Comparison of ENCODE assay signal across 8 mouse cellular contexts in genomic region chr6:71831581-71831960, GRCm38 (mm10). TPM values are rescaled to one million over a fixed set of nuclear protein-coding genes. Genes with fewer than 3 reads are reported as not detected.
DNase-seq lines count a peak whose midpoint lies in the region; ATAC-seq lines count a peak whose summit lies in the region.

No protein-coding gene starts in this region.

- H3K36me3 ChIP-seq in heart, embryonic 14.5 days (ENCODE audit: control insufficient read depth, insufficient read depth, low read length) = peaks cover 8% of the 10 kb centered on the region; the same call in 1 of the 2 replicates
- peaks cover 21% of the 10 kb centered on the region for H3K36me3 ChIP-seq in liver, embryonic 13.5 days
- H3K36me3 ChIP-seq in stomach, embryonic 16.5 days (ENCODE audit: control insufficient read depth, insufficient read depth, low read length) = peaks cover 9% of the 10 kb centered on the region; the same call in 1 of the 2 replicates

- peak; percentile 94 for ATAC-seq in CD4-positive, CD25-positive, alpha-beta regulatory T cell, adult 4 months
- ATAC-seq in heart, embryonic 14.5 days (ENCODE audit: insufficient number of reproducible peaks, insufficient read depth, low FRiP score, low read depth) = peak; percentile 99
- ATAC-seq in liver, embryonic 13.5 days (ENCODE audit: low read depth) = peak; percentile 96
- ATAC-seq in stomach, embryonic 16.5 days (ENCODE audit: insufficient read depth, low FRiP score) = peak; percentile 99

- no peaks in the 10 kb centered on the region for H3K27me3 ChIP-seq in heart, embryonic 14.5 days (ENCODE audit: control insufficient read depth, insufficient read depth, low read length)
- H3K27me3 ChIP-seq in liver, embryonic 13.5 days = no peaks in the 10 kb centered on the region
- no peaks in the 10 kb centered on the region for H3K27me3 ChIP-seq in stomach, embryonic 16.5 days (ENCODE audit: control insufficient read depth, insufficient read depth, low read length)

- H3K9me3 ChIP-seq in heart, embryonic 14.5 days (ENCODE audit: control insufficient read depth, low read length) = no peaks in the 10 kb centered on the region
- no peaks in the 10 kb centered on the region for H3K9me3 ChIP-seq in liver, embryonic 13.5 days (replicated peaks)
- H3K9me3 ChIP-seq in stomach, embryonic 16.5 days (replicated peaks; ENCODE audit: control insufficient read depth, low read length) = no peaks in the 10 kb centered on the region

- peak overlapping the region; percentile 82 to 90 for H3K4me3 ChIP-seq in heart, embryonic 14.5 days (ENCODE audit: control insufficient read depth in 1 of 2, insufficient read depth in 1 of 2, low read depth in 1 of 2, low read length in 2 of 2)
- peak overlapping the region; percentile 87 for H3K4me3 ChIP-seq in liver, embryonic 13.5 days (replicated peaks)
- peak overlapping the region; percentile 99 for H3K4me3 ChIP-seq in stomach, embryonic 16.5 days (replicated peaks; ENCODE audit: low read length)

- peak overlapping the region; percentile 87 to 95 for H3K27ac ChIP-seq in heart, embryonic 14.5 days (replicated peaks in 1 of 2; ENCODE audit: control insufficient read depth in 1 of 2, insufficient read depth in 1 of 2, low read depth in 2 of 2, low read length in 2 of 2)
- peak overlapping the region; percentile 95 for H3K27ac ChIP-seq in liver, embryonic 13.5 days
- H3K27ac ChIP-seq in stomach, embryonic 16.5 days (ENCODE audit: low read length) = peak overlapping the region; percentile 97

- peaks cover 0 to 15% of the 10 kb centered on the region in 2 experiments; a peak in 2 of 4 replicates for H3K4me1 ChIP-seq in heart, embryonic 14.5 days (ENCODE audit: control insufficient read depth in 2 of 2, insufficient read depth in 2 of 2, low read length in 2 of 2)
- peaks cover 35% of the 10 kb centered on the region for H3K4me1 ChIP-seq in liver, embryonic 13.5 days (replicated peaks)
- H3K4me1 ChIP-seq in stomach, embryonic 16.5 days (ENCODE audit: control insufficient read depth, insufficient read depth, low read length) = peaks cover 10% of the 10 kb centered on the region

- DNase-seq in c-Kit-negative CD71-positive TER-119-positive erythroid progenitor cells, embryonic 14.5 days (ENCODE audit: low read depth, low spot score) = peak; percentile 91
- peak; percentile 93 for DNase-seq in fibroblast of lung, adult 2 months (ENCODE audit: low read depth)
- peak; percentile 97 for DNase-seq in kidney, postnatal 14 days
- peak; percentile 96 for DNase-seq in liver, embryonic 13.5 days
- DNase-seq in neural tube, embryonic 10.5 days (ENCODE audit: extremely low spot score, low spot score) = peak; percentile 91

- peak overlapping the region; percentile 80 for H3K4me2 ChIP-seq in heart, embryonic 14.5 days (ENCODE audit: low read length)
- H3K4me2 ChIP-seq in liver, embryonic 13.5 days = peak overlapping the region; percentile 79
- peak overlapping the region; percentile 67 for H3K4me2 ChIP-seq in stomach, embryonic 16.5 days (ENCODE audit: low read depth, low read length)

- WGBS in heart, embryonic 14.5 days = under 1% methylated on average over 21 of the region's 21 CpGs
- under 1% methylated on average over 21 of the region's 21 CpGs for WGBS in liver, embryonic 13.5 days (ENCODE audit: insufficient replicate concordance)
- 1% methylated on average over 21 of the region's 21 CpGs for WGBS in stomach, embryonic 16.5 days

- peak overlapping the region; percentile 94 for H3K9ac ChIP-seq in heart, embryonic 14.5 days (ENCODE audit: low read length)
- peak overlapping the region; percentile 90 for H3K9ac ChIP-seq in liver, embryonic 13.5 days
- peak overlapping the region; percentile 97 for H3K9ac ChIP-seq in stomach, embryonic 16.5 days (ENCODE audit: low read length)

RNA-seq across cellular contexts. Expression of gene Immt, which starts 0.4 kb away (rescaled TPM):
- 100 to 1,000 TPM; 149 to 174 TPM for polyA plus RNA-seq in CD4-positive, CD25-positive, alpha-beta regulatory T cell, adult 4 months (2017; shearing (Covaris generic))
- 342 and 349 TPM in 2 replicates for polyA plus RNA-seq in heart, embryonic 14.5 days (2014; fragmentation: Nextera tagmentation; extraction: Ambion mirVana)
- polyA plus RNA-seq in liver, embryonic 13.5 days (2015; fragmentation: Nextera tagmentation; extraction: Ambion mirVana) = 158 and 161 TPM in 2 replicates
- polyA plus RNA-seq in stomach, embryonic 16.5 days (2015; fragmentation: Nextera tagmentation; extraction: Ambion mirVana) = 179 and 185 TPM in 2 replicates

RNA-seq across cellular contexts. Expression of gene Mrpl35, which starts 4.8 kb away (rescaled TPM):
- 10 to 100 TPM; 51.8 to 63.1 TPM for polyA plus RNA-seq in CD4-positive, CD25-positive, alpha-beta regulatory T cell, adult 4 months (2017; shearing (Covaris generic))
- polyA plus RNA-seq in heart, embryonic 14.5 days (2014; fragmentation: Nextera tagmentation; extraction: Ambion mirVana) = 65.1 and 66.2 TPM in 2 replicates
- 78.1 and 86.8 TPM in 2 replicates for polyA plus RNA-seq in liver, embryonic 13.5 days (2015; fragmentation: Nextera tagmentation; extraction: Ambion mirVana)
- polyA plus RNA-seq in stomach, embryonic 16.5 days (2015; fragmentation: Nextera tagmentation; extraction: Ambion mirVana) = 58.5 and 64.8 TPM in 2 replicates

Comparison
In these comparisons a context has a peak if more than half of its experiments do, and no peak if none do; other contexts are left out.
1. Peak in every context shown above with its lines: DNase-seq, ATAC-seq, H3K4me3 ChIP-seq and H3K27ac ChIP-seq.